Mouse (Mus musculus) liver, embryonic 16.5 days (tissue): ENCODE measurements around the gene Tmprss12. TPM values are rescaled to one million over a fixed set of nuclear protein-coding genes. Genes with fewer than 3 reads are reported as not detected.
A peak's percentile ranks its signal among the peaks of the same experiment; 100 is the strongest.

Experiments used
- ATAC-seq: fragments of 200-750 bp; cut with Nextera tagmentation; 2 replicates; pipeline ENCODE4 v1.8.0; 2017; ENCODE audit warnings: low read depth, mild to moderate bottlenecking, moderate number of reproducible peaks, moderate library complexity
- H3K27ac ChIP-seq: fragments of 300-500 bp; sonication (generic); 2 replicates; pipeline ENCODE4 v1.5.1; 2014; ENCODE audit warnings: mild to moderate bottlenecking, low read length
- H3K27me3 ChIP-seq: fragments of 300-500 bp; sonication (generic); 2 replicates; pipeline ENCODE4 v1.6.1; 2014; ENCODE audit warnings: low read depth, low read length, mixed read lengths; ENCODE audit not compliant: control insufficient read depth, insufficient read depth
- H3K36me3 ChIP-seq: fragments of 300-500 bp; sonication (generic); 2 replicates; pipeline ENCODE4 v1.6.1; 2014; ENCODE audit warnings: mild to moderate bottlenecking; ENCODE audit not compliant: control insufficient read depth, insufficient read depth
- H3K4me1 ChIP-seq: fragments of 300-500 bp; sonication (generic); 2 replicates; pipeline ENCODE4 v1.6.1; 2014; ENCODE audit warnings: low read depth, low read length, mixed read lengths; ENCODE audit not compliant: control insufficient read depth
- H3K4me2 ChIP-seq: fragments of 300-500 bp; sonication (generic); 2 replicates; pipeline ENCODE4 v1.6.1; 2014; ENCODE audit warnings: low read depth, low read length, mixed read lengths
- H3K4me3 ChIP-seq: fragments of 300-500 bp; sonication (generic); 2 replicates; pipeline ENCODE4 v1.5.1; 2014; ENCODE audit warnings: low read depth, mild to moderate bottlenecking, low read length
- H3K9ac ChIP-seq: fragments of 300-500 bp; sonication (generic); 2 replicates; pipeline ENCODE4 v1.6.1; 2014; ENCODE audit warnings: low read depth, low read length
- H3K9me3 ChIP-seq: fragments of 300-500 bp; sonication (generic); replicated peaks from 2 replicates; pipeline ENCODE4 v1.6.1; 2016; ENCODE audit warnings: low read length; ENCODE audit not compliant: control insufficient read depth
- WGBS: fragments of 180-500 bp; shearing (Covaris S2); extraction: QIAGEN DNeasy Blood & Tissue Kit; methylation state at CpG from one replicate; pipeline ENCODE4 v1.1.7; 2014; ENCODE audit not compliant: insufficient replicate concordance; 5-methylcytosine and 5-hydroxymethylcytosine counted together
- polyA plus RNA-seq: library from polyadenylated mRNA; unstranded; fragments of >200 nt; fragmentation: Nextera tagmentation; extraction: Ambion mirVana; gene quantifications from 2 replicates; pipeline ENCODE4 v1.2.1, GENCODE M21; 2015

The Tmprss12 gene
- not detected in 2 replicates for polyA plus RNA-seq

DNA sequence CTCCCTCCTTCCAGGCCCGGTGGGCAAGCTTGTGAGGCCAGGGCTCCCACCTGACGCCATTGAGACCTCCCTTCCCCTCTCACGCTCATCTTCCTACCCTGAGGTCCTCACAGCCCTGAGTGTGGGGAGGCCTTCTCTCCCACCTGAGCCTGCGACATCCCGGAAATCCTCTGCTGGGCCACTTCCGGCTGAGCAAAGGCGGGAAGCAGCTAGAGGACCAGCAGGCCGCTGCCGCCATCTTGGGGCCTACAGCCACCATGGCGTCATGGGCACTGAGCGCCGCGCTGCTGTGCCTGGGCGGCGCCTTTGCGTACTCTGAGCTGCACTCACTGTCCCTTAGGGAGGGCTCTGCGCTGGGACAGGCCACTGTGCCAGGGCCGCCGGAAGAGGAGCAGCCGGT lies at the start of gene Tmprss12:
Tmprss12 (plus strand) TSS at position 212 of the 400 bp plus-strand sequence.
- WGBS, result 84% methylated on average over 20 of the region's 20 CpGs
- Histone ChIP-seq H3K4me1 (no peaks in the 10 kb centered on the region), H3K27me3 (no peaks in the 10 kb centered on the region), H3K4me2 (no peak within 1 kb of the TSS), H3K9ac (no peak within 1 kb of the TSS), H3K36me3 (no peaks in the 10 kb centered on the region), H3K27ac (no peak within 1 kb of the TSS), H3K9me3 (no peaks in the 10 kb centered on the region; the same call in 1 of the 2 replicates), H3K4me3 (no peak within 1 kb of the TSS)
- ATAC-seq, result no peak

DNA sequence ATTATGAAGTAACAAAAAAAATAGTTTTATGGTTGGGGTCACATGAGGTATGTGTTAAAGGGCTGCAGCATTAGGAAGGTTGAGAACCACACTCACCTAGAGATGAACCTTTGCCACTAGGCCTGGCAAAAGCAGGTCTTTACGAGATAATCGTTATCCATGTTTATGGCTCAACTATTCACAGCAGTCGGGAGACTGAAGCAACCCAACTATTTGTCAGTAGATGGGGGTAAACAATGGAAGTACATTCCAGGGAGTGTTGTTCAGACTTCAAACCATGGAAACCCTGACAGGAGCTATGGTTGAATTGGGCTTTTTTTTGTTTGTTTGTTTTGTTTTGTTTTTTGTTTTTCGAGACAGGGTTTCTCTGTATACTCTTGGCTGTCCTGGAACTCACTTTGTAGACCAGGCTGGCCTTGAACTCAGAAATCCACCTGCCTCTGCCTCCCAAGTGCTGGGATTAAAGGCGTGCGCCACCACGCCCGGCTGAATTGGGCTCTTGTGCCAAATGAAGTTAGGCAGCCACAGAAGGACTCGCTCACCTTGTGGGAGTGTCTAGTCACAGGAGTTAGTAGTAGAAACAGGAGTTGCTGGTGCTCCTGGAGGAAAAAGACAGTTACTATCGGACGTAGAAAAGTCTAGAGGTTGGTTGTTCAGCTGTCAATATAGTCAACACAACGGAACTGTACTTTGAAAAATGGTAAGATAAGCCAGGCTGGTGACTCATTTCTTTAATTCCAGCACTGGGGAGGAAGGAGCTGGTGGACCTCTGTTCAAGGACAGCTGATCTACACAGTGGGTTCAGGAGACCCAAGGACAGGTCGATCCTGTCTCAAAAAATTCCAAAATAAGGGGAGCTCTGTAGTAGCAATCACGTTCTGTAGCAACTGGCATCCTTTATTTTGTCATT lies 48.8 kb upstream of the Tmprss12 start:
- H3K9ac ChIP-seq, result no peak overlapping the region
- ATAC-seq, result no peak
- no peak overlapping the region for H3K27ac ChIP-seq
- peaks cover 38% of the 10 kb centered on the region for H3K4me1 ChIP-seq
- no peak overlapping the region for H3K4me2 ChIP-seq
- no peak overlapping the region for H3K4me3 ChIP-seq
- 65% methylated on average over 14 of the region's 14 CpGs for WGBS
- H3K36me3 ChIP-seq, result peaks cover 33% of the 10 kb centered on the region
- no peaks in the 10 kb centered on the region for H3K9me3 ChIP-seq
- no peaks in the 10 kb centered on the region for H3K27me3 ChIP-seq

DNA sequence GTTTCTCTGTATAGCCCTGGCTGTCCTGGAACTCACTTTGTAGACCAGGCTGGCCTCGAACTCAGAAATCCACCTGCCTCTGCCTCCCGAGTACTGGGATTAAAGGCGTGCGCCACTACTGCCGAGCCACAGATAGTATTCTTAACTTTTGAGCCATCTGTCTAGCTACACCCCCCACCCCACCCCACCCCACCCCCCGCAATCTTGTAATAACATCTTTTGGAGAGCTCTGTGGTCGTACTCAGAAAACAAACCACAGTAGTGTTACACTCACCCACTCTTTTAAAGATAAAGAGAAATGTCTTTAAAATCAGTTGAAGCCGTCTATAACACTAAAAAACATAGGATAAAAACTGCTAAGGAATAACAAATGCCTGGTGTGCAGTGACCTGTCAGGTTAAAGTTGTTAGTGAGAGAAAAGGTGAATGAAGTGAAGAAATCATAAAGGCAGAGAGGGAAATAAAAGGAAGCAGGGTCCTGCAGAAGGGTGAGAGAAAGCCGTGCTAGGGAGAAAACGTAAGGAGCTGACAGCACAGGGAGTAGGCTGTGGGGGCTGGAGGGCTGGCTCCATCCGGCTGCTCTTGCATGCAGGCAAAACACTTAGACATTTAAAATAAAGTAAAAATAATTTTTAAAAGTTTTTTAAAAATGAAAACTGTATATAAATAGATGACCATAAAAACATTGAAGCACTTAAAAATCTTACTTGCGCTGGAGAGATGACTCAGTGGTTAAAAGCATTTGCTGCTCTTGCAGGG lies 45.2 kb upstream of the Tmprss12 start:
- H3K36me3 ChIP-seq, result peaks cover 40% of the 10 kb centered on the region
- WGBS, result 43% methylated on average over 12 of the region's 12 CpGs
- H3K27ac ChIP-seq, result no peak overlapping the region

DNA sequence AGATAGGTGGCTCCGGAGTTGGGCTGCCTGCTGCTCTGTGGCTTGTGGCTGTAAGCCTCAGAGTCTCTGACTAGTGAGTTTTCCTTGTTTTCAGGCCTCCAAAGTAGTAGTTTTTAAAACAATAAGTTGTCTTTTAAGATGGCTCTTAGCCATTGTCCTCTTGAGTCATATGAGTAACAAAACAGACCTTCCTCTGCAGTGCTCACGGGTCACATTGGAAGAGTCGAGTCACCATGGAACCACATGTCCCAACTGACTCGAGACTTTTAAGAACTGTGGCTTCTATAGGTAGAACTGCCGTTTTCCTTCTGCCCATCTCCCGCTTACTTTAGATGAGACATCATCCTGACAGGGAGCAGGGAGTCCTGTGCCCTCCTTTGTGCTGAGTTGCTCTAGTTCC lies 43.7 kb upstream of the Tmprss12 start:
- H3K4me3 ChIP-seq, result no peak overlapping the region
- peaks cover 47% of the 10 kb centered on the region for H3K36me3 ChIP-seq
- no peaks in the 10 kb centered on the region for H3K27me3 ChIP-seq
- H3K9ac ChIP-seq, result no peak overlapping the region
- H3K4me2 ChIP-seq, result no peak overlapping the region
- no peak for ATAC-seq
- no peaks in the 10 kb centered on the region for H3K9me3 ChIP-seq
- no peak overlapping the region for H3K27ac ChIP-seq
- peaks cover 7% of the 10 kb centered on the region for H3K4me1 ChIP-seq
- WGBS, result 69% methylated on average over 6 of the region's 6 CpGs

More for the DNA sequence above, 45.2 kb upstream of the Tmprss12 start:
- H3K9me3 ChIP-seq, result no peaks in the 10 kb centered on the region
- H3K4me3 ChIP-seq, result no peak overlapping the region
- ATAC-seq, result peak; percentile 51; the same call in 1 of the 2 replicates
- H3K27me3 ChIP-seq, result no peaks in the 10 kb centered on the region
- no peak overlapping the region for H3K4me2 ChIP-seq
- no peak overlapping the region for H3K9ac ChIP-seq
- H3K4me1 ChIP-seq, result peaks cover 22% of the 10 kb centered on the region

DNA sequence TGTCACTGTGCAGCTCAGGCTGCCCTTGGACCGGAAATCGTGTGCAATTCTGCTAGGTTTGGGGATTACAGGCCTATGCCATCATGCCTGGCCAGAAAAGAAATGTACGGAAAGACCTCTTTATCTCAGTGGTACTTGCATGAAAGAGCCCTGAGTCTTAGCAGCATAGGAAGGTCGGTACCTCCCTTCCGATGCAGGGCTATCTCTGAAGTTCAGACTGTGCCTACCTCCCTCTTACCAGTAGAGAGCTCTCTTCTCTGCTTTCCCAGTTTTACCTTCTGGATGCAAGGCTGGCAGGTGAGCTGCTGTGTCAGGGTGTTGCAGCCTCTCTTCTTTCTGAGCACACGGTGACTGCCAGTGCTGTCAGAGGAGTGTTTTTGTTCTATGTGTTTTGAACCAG lies 38.9 kb upstream of the Tmprss12 start:
- H3K4me1 ChIP-seq, result no peaks in the 10 kb centered on the region
- 78% methylated on average over 6 of the region's 6 CpGs for WGBS
- no peak overlapping the region for H3K27ac ChIP-seq
- ATAC-seq, result no peak
- H3K27me3 ChIP-seq, result no peaks in the 10 kb centered on the region
- no peak overlapping the region for H3K9ac ChIP-seq
- H3K4me2 ChIP-seq, result no peak overlapping the region
- H3K36me3 ChIP-seq, result peaks cover 29% of the 10 kb centered on the region
- H3K4me3 ChIP-seq, result no peak overlapping the region
- no peaks in the 10 kb centered on the region for H3K9me3 ChIP-seq

DNA sequence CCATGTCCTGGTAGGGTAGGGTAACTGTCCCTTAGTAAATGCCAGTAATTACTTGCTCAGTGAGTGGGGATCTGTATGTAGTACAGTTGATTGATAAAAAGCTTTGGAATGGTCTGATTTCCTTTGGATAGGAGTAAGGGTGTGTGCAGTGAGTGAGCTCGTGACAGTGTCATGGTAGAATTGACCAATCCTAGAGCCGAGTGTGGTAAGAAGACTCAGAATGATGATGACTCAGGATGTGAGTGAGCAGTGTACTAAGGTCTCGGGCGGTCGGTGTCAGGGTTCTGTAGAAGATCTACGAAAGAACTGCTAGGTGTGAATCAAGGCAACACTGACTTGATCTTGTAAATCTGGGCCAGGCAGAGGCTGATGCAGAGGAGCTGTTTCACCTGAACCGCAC lies 34.7 kb upstream of the Tmprss12 start:
- Histone ChIP-seq H3K9me3 (no peaks in the 10 kb centered on the region), H3K4me3 (no peak overlapping the region), H3K4me2 (no peak overlapping the region), H3K36me3 (peaks cover 46% of the 10 kb centered on the region), H3K27me3 (no peaks in the 10 kb centered on the region), H3K27ac (no peak overlapping the region), H3K9ac (no peak overlapping the region), H3K4me1 (no peaks in the 10 kb centered on the region)
- no peak for ATAC-seq
- WGBS, result 90% methylated on average over 7 of the region's 7 CpGs

DNA sequence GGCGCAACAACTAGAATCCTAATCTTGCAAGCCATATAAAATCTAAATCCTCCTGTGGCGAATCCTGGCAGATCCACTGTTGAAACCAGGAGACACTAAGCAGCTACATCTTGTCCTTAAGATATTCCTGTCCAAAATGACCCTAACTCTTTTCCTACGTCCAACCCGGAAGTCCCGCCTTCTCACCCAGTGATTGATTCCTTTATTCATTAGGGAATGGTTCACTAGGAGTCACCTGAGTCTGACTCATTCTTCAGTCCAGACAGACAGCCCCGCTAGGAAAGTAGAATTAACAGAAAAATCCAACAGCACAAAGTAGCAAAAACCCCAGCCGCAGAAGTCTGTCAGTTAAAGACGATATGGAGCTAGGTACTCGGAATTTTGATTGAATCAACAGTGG lies 33.3 kb upstream of the Tmprss12 start:
- no peak overlapping the region for H3K9ac ChIP-seq
- no peak overlapping the region for H3K4me3 ChIP-seq
- H3K9me3 ChIP-seq, result no peaks in the 10 kb centered on the region
- peaks cover 53% of the 10 kb centered on the region for H3K36me3 ChIP-seq
- H3K4me1 ChIP-seq, result no peaks in the 10 kb centered on the region
- no peaks in the 10 kb centered on the region for H3K27me3 ChIP-seq
- 87% methylated on average over 9 of the region's 9 CpGs for WGBS
- H3K4me2 ChIP-seq, result no peak overlapping the region
- no peak overlapping the region for H3K27ac ChIP-seq
- no peak for ATAC-seq

DNA sequence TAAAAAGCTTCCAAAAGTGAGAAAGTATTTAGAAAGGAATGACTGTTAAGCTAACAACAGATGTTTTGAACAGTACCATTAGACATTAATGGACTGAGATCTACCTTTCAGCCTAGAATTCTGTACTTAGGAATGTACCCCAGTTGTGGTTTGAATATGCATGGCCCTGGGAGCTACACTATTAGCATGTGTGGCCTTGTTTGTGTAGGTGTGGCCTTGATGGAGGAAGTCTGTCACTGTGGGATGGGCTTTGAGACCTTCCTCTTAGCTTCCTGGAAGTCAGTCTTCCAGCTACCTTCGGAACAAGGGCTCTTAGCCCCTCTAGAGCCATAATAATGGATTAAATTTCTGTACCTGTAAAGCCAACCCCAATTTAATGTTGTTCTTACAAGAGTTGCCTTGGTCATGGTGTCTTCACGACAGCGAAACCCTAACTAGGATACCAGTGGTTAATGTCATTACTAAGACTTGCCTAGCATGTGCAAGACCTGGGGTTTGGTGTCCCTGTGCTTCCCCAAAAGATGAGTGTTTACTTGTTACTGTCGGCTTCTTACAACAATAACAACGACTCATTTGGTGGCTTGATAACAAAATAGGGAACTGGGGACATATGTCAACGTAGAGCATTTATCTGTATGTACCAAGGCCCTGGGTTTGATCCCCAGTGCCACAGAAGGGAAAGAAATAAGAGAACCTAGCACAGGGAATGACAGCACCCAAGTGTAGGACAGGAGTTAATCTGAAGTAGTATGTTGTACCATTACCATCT lies 31.8 kb upstream of the Tmprss12 start:
- Histone ChIP-seq H3K36me3 (peaks cover 65% of the 10 kb centered on the region), H3K4me2 (no peak overlapping the region), H3K27me3 (no peaks in the 10 kb centered on the region), H3K9me3 (no peaks in the 10 kb centered on the region), H3K27ac (no peak overlapping the region), H3K9ac (no peak overlapping the region), H3K4me3 (no peak overlapping the region), H3K4me1 (no peaks in the 10 kb centered on the region)
- ATAC-seq, result no peak
- WGBS, result 70% methylated on average over 6 of the region's 6 CpGs
